Mouse (Mus musculus) embryo, embryonic 11 days (tissue): ENCODE measurements around the gene Cd160.

ENCODE experiments used
- DNase-seq: peaks from one replicate; pipeline ENCODE4 v3.0.0-alpha.2; 2015

Cd160 gene

GRCm38 (mm10) chr3:96828308-96828864 lies 765 bp downstream of the Cd160 start:
- no peak for DNase-seq

- DNase-seq: no peak
Measured at GRCm38 (mm10) chr3:96825261-96825660, 3.9 kb downstream of the Cd160 start.

- DNase-seq: no peak
Measured at GRCm38 (mm10) chr3:96824614-96825013, 4.5 kb downstream of the Cd160 start.

DNA sequence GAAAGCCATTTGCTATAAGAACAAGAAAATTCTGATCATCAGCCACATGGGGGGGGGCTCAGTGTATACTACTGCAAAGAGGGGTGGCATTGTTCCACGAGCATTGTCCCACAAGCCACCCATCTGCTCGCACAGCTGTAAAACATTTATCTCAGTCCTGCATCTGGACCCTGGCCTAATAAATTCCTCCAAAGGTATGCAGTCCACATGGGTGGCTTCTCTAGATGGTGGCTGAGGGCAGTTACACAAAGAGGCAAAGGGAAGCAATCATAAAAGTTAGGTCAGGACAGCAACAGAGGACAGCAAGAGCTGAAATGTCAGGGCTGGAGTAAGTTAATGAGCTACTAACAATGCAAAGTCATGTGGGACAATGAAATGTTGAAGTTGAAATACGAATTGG lies 5.5 kb downstream of the Cd160 start:
- DNase-seq: no peak

- DNase-seq: no peak
Measured at GRCm38 (mm10) chr3:96821581-96821980, 7.6 kb downstream of the Cd160 start.

- DNase-seq: no peak
Measured at GRCm38 (mm10) chr3:96820116-96820915, 8.8 kb downstream of the Cd160 start.

GRCm38 (mm10) chr3:96814342-96814741 lies 14.8 kb downstream of the Cd160 start:
- DNase-seq: no peak

- DNase-seq: no peak
Measured at GRCm38 (mm10) chr3:96813591-96814244, 15.4 kb downstream of the Cd160 start.

GRCm38 (mm10) chr3:96813106-96813505 lies 16.0 kb downstream of the Cd160 start:
- DNase-seq: peak; percentile 63

DNA sequence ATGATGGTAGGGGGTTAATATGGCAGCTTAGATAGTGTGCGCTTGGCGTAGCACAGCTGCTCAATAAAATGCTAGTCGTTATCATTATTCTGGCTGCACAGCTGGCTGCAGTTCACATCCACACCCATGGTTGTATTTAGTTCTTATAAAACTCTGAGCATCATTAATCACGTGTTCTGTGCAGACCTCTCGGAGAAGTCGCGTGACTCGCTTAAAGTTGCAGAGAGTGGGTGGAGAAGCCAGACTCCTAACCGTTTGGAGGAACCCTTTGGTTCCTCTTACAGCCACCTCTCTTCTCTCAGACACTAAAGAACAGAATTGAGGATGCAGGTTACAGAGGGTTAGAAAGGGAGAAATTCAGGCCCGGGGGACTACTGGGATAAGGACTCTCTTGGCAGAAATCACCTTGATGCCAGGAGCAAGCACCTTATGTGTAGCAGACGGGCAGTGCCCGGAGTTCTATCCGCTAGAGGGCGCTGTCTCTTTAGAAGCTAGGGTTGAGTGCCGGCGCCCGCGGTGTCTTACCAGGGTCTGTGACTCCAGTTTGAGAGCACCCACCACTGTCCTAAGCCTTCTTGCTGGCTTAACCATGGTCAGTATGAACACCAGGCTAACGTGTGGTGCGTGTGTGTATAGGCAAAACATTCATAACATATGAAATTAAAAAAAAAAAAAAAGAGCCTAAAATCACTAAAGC lies 16.6 kb downstream of the Cd160 start:
- DNase-seq: peak; percentile 86

GRCm38 (mm10) chr3:96811232-96811631 lies 17.9 kb downstream of the Cd160 start:
- no peak for DNase-seq

- DNase-seq: no peak
Measured at GRCm38 (mm10) chr3:96808651-96809050, 20.5 kb downstream of the Cd160 start.

DNA sequence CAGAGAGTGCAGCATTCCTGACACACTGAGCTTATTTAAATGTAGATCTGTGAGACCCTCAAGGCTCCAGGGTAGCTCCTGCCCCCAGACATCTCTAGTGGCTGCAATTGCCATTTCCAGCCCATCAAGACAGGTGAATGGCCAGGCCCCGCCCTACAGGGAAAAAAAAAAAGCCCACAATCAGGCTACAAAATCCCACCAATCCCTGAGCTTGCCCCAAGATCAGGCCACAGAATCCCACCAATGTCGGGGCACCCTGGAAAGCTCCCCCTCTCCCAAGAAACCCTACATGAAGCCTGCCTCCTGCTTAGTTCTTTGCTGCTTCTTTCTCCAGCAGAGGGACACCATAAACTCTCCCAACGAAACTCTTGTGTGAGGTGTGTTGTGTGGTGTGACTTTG lies 21.0 kb downstream of the Cd160 start:
- no peak for DNase-seq

DNA sequence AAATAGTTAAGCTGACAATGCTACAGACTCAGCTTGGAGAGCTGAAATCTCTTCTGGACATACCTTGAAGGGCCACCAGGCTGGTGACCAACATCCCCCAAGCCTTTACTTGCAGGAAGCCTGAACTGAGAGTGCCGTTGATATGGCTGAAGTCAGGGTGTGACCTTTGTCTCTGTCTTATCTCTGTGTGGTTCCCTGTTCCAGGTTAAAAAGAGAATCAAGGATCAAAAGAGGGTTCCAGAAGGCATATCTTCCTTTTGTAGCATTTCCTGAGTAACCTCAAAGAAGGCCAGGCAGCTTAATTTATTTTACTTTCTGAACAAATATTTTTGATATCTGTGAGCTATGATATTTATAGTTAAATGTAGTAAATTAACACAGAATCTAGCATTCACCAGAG lies 26.9 kb downstream of the Cd160 start:
- DNase-seq: no peak

DNA sequence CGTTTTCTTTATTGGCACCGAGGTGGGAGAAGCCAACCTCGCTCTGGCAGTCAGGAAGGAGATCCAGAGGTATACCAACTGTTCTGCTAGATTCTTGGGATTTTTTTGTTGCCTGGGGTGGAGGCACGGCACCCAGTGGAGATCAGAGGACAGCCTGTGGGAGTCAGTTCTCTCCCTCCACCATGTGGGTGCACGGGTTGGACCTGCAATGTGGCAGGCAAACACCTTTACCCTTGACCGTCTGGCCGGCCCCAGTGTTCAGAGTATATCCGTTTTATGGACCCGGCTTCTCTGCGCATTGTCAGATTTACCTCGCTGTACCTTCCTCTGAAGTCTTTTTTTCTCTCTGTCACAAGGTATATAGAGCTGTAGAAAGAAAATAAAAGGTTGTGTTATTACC lies 28.9 kb downstream of the Cd160 start:
- no peak for DNase-seq

DNA sequence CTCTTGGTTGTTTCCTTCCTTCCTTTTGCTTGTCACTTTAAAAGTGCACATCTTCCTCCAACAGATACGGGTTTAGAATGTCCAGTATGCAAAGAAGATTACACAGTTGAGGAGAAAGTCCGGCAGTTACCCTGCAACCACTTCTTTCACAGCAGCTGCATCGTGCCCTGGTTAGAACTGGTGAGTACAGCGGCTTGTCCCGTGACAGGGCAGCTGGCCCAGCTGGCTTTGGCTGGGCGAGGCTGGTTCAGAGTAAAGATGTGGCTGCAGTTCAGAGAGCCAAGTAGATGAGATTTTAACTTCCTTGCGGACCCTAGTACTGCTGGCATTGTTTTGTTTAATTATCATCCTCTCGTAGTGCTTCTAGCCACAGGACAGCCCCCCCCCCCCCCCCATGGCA lies 40.6 kb downstream of the Cd160 start:
- no peak for DNase-seq

GRCm38 (mm10) chr3:96787784-96788183 lies 41.4 kb downstream of the Cd160 start:
- DNase-seq: no peak

DNA sequence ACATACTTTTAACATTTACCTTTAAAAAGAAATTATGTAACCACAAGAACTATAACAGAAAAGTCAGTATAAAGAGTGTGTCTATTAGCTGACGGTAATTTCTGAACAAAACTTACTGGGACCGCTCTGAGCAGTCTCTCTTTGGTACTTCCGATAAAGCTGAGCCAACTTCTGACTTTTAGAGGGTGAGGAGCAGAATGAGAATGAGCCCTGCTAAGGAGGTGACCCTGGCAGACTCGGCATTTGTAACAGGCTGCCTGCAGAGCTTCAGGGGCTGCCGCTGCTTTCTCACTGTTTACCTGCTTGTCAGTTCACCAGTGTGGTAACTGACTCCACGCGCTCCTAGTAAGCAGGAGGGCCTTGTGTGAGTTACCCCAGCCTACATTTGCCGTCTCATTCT lies 46.9 kb downstream of the Cd160 start:
- no peak for DNase-seq

DNA sequence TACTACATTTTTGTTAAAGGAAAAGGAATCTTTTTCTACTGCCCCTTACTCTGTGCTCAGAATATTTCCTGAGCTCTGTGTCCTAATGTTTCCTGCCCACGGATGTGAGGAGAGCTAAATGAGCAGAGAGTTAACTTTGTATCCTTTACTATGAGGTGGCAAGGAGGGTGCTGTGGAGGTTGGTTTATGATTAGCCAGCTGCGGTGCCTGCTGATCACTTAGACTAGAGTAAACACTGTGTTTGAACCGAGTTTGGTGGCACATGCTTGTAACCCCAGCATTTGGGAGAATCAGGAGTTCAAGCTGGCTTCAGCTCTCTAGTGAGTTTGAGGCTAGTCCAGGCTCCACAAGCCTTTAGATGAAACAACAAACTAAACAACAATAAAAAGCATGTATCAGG lies 52.0 kb downstream of the Cd160 start:
- no peak for DNase-seq

DNA sequence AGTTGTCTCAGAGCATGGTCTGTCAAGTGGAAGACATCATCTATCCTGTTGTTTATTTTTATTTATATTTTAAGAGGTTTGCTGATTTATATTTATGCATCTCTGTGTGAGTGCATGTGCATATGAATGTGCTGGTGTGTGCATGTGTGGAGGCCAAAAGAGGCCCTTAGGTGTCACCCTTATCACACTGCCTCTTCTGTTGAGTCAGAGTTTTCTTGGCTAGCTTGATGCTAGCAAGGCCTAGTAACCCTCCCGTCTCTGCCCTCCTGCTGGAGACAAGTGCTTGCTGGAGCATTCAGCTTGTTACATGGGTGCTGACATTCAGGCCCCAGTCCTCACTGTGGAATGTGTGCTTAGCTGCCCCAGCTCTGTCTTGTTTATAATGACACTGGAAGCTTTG lies 56.2 kb downstream of the Cd160 start:
- no peak for DNase-seq

DNA sequence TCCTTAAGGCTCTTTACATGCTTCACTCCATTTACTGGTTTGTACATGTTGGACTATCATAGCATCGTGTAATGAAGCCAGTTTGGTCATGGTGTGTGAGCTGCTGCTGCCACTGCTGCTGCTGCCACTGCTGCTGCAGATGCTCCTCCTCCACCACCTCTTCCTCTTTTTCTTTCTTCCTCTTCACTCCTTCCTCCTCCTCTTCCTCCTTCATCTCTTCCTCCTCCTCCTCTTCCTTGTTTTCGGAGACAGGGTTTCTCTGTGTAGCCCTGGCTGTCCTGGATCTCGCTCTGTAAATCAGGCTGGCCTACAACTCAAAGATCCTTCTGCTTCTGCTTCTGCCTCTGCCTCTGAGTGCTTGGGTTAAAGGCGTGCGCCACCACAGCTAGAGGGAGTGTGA lies 59.2 kb downstream of the Cd160 start:
- DNase-seq: no peak

DNA sequence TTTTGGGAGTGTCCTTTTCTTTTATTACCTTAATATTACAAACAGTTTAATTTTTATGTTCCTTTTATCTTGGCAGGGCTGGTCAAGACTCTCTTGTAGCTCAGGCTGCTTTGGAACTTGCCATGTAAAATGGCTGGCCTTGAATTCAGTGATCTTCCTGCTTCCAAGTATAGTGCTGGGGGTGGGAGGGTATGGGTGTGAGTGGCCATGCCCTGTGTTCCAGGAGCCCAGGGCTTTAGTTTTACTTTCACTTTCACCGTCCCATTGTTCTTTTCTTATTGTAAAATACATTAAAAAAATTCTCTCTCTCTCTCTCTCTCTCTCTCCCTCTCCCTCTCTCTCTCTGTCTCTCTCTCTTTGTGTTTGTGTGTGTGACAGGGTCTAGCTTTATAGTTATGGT lies 64.6 kb downstream of the Cd160 start:
- no peak for DNase-seq

DNA sequence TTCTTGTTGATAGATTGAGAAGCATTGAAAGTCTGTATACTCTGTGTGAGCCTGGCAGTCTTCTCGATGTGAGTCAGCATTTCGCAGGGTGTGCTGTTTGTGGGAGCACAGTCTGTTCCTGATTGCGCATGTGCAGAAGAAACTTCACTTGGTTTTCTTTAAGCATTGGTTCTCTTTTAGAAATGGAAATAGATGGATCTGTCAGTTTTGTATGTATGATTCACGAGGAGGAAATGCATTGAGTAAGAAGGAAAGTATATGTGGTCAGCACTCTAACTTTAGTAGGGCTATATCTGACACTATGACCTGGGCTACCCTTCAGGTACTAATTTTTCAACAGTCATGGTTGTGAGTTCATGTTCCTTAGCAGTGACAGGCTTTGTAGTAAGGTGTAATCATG lies 69.5 kb downstream of the Cd160 start:
- no peak for DNase-seq

GRCm38 (mm10) chr3:96757691-96758090 lies 71.5 kb downstream of the Cd160 start:
- no peak for DNase-seq
